Mouse (Mus musculus) midbrain, embryonic 11.5 days (tissue): ENCODE measurements around the gene Smim4. TPM values are rescaled to one million over a fixed set of nuclear protein-coding genes. Genes with fewer than 3 reads are reported as not detected.

ENCODE experiments used
- ATAC-seq: fragments of 200-750 bp; cut with Nextera tagmentation; 2 replicates; pipeline ENCODE4 v1.8.0; 2017; ENCODE audit warnings: moderate TSS enrichment, moderate library complexity; ENCODE audit not compliant: low FRiP score
- DNase-seq: peaks from one replicate; pipeline ENCODE4 v3.0.0; 2015; ENCODE audit warnings: low spot score; ENCODE audit errors: missing footprints
- H3K27ac ChIP-seq: fragments of 300-500 bp; sonication (generic); 2 replicates; pipeline ENCODE4 v1.5.1; 2014; ENCODE audit warnings: low read depth, low read length
- H3K27me3 ChIP-seq: fragments of 300-500 bp; sonication (generic); 2 replicates; pipeline ENCODE4 v1.6.1; 2014; ENCODE audit warnings: mild to moderate bottlenecking, low read length, moderate library complexity, mixed read lengths; ENCODE audit not compliant: control insufficient read depth, insufficient read depth
- H3K36me3 ChIP-seq: fragments of 300-500 bp; sonication (generic); 2 replicates; pipeline ENCODE4 v1.6.1; 2014; ENCODE audit warnings: mild to moderate bottlenecking, low read length, moderate library complexity, mixed read lengths; ENCODE audit not compliant: control insufficient read depth, insufficient read depth
- H3K4me1 ChIP-seq: fragments of 300-500 bp; sonication (generic); 2 replicates; pipeline ENCODE4 v1.6.1; 2014; ENCODE audit warnings: low read length; ENCODE audit not compliant: control insufficient read depth, insufficient read depth
- H3K4me2 ChIP-seq: fragments of 300-500 bp; sonication (generic); 2 replicates; pipeline ENCODE4 v1.6.1; 2014; ENCODE audit warnings: mild to moderate bottlenecking, moderate library complexity
- H3K4me3 ChIP-seq: fragments of 300-500 bp; sonication (generic); 2 replicates; pipeline ENCODE4 v1.5.1; 2014; ENCODE audit warnings: low read depth, low read length
- H3K9ac ChIP-seq: fragments of 300-500 bp; sonication (generic); 2 replicates; pipeline ENCODE4 v1.6.1; 2014; ENCODE audit warnings: low read length
- H3K9me3 ChIP-seq: fragments of 300-500 bp; sonication (generic); 2 replicates; pipeline ENCODE4 v1.6.1; 2016; ENCODE audit warnings: low read length; ENCODE audit not compliant: control insufficient read depth
- WGBS: fragments of 180-500 bp; shearing (Covaris S2); extraction: QIAGEN DNeasy Blood & Tissue Kit; methylation state at CpG from one replicate; pipeline ENCODE4 v1.1.7; 2014; 5-methylcytosine and 5-hydroxymethylcytosine counted together
- polyA plus RNA-seq: library from polyadenylated mRNA; unstranded; fragments of >200 nt; fragmentation: Nextera tagmentation; extraction: Ambion mirVana; gene quantifications from 2 replicates; pipeline ENCODE4 v1.2.1, GENCODE M21; 2014

Gene Smim4
- polyA plus RNA-seq, 1 experiment from 2014 or later, result 56.2 TPM

DNA sequence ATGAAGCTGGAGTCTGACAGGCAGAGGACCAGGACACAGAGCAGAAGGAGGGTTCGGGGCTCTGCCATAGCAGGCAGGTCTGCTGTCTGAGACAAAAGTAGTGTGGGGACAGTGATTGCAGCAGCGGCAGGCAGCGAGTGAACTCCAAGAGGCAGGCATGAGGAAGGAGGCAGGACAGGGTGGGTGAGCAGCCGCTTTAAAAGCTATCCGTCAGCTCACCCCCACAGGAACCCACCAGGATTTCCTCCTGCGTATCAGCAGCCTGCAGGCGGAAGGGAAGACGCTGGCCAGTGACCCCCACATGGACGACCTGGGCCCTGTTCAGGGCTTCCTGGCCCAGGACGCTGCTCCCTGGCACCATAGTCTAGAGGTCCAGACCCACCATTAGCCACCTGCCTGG, 39.7 kb upstream of the Smim4 start, which contains the start of gene Stab1:
Gene Stab1, minus strand, starts transcription at position 217 of the 400 bp plus-strand sequence.
- Histone ChIP-seq H3K4me3 (no peak within 1 kb of the TSS), H3K4me2 (no peak within 1 kb of the TSS), H3K36me3 (peaks cover 32% of the 10 kb centered on the region), H3K9ac (no peak within 1 kb of the TSS), H3K4me1 (no peaks in the 10 kb centered on the region), H3K27ac (no peak within 1 kb of the TSS), H3K9me3 (no peaks in the 10 kb centered on the region), H3K27me3 (no peaks in the 10 kb centered on the region)
- ATAC-seq (no peak), DNase-seq (no peak)
- 72% methylated on average over 10 of the region's 10 CpGs for WGBS

GRCm38 (mm10) chr14:31166827-31167226, 38.1 kb upstream of the Smim4 start:
- ATAC-seq (no peak), DNase-seq (no peak)
- no peak overlapping the region for H3K27ac ChIP-seq
- no peak overlapping the region for H3K4me3 ChIP-seq
- 72% methylated on average over 9 of the region's 9 CpGs for WGBS
- no peaks in the 10 kb centered on the region for H3K9me3 ChIP-seq
- no peak overlapping the region for H3K4me2 ChIP-seq
- H3K27me3 ChIP-seq, result no peaks in the 10 kb centered on the region
- H3K4me1 ChIP-seq, result no peaks in the 10 kb centered on the region
- no peak overlapping the region for H3K9ac ChIP-seq
- peaks cover 16% of the 10 kb centered on the region for H3K36me3 ChIP-seq

- Histone ChIP-seq H3K27me3 (no peaks in the 10 kb centered on the region), H3K9me3 (no peaks in the 10 kb centered on the region), H3K4me2 (no peak overlapping the region), H3K4me3 (no peak overlapping the region), H3K4me1 (no peaks in the 10 kb centered on the region), H3K9ac (no peak overlapping the region), H3K36me3 (peaks cover 9% of the 10 kb centered on the region; the same call in 1 of the 2 replicates), H3K27ac (no peak overlapping the region)
- ATAC-seq (no peak), DNase-seq (no peak)
- whole genome bisulfite sequencing, result 73% methylated on average over 10 of the region's 10 CpGs
Observed at GRCm38 (mm10) chr14:31165991-31166630, 37.4 kb upstream of the Smim4 start.

- 56% methylated on average over 7 of the region's 7 CpGs for WGBS
- no peak overlapping the region for H3K4me3 ChIP-seq
- no peaks in the 10 kb centered on the region for H3K9me3 ChIP-seq
- H3K27ac ChIP-seq, result no peak overlapping the region
- no peak overlapping the region for H3K9ac ChIP-seq
- H3K4me1 ChIP-seq, result no peaks in the 10 kb centered on the region; the same call in 1 of the 2 replicates
- no peak overlapping the region for H3K4me2 ChIP-seq
- ATAC-seq (no peak), DNase-seq (no peak)
- peaks cover 2% of the 10 kb centered on the region; the same call in 1 of the 2 replicates for H3K36me3 ChIP-seq
- H3K27me3 ChIP-seq, result no peaks in the 10 kb centered on the region
Observed at GRCm38 (mm10) chr14:31165458-31165857, 36.7 kb upstream of the Smim4 start.

DNA sequence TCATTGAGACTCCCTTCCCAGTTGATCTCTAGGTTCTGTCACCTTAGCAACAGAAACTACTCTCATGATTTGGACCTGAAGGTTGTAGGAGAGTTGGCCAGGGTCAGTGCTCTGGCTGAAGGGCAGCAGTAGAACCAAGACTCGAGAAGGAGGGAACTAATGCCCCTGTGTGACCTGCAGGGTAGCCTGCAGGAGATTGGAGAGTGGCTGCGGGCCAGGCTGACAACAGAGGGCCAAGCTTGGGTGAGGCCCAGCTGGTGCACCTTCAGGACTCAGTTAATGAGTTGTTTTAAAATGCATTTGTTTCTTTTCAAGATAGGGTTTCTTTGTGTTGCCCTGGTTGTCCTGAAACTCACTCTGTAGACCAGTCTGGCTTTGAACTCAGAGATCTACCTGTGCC, 36.3 kb upstream of the Smim4 start:
- no peaks in the 10 kb centered on the region for H3K9me3 ChIP-seq
- no peaks in the 10 kb centered on the region for H3K27me3 ChIP-seq
- no peaks in the 10 kb centered on the region; the same call in 1 of the 2 replicates for H3K4me1 ChIP-seq
- no peak for ATAC-seq
- no peak overlapping the region for H3K9ac ChIP-seq
- no peak overlapping the region for H3K27ac ChIP-seq
- H3K36me3 ChIP-seq, result no peaks in the 10 kb centered on the region
- H3K4me3 ChIP-seq, result no peak overlapping the region
- H3K4me2 ChIP-seq, result no peak overlapping the region
- no peak for DNase-seq
- WGBS, result 67% methylated on average over 2 of the region's 2 CpGs

- Histone ChIP-seq H3K9ac (no peak overlapping the region), H3K9me3 (no peaks in the 10 kb centered on the region), H3K4me1 (no peaks in the 10 kb centered on the region; the same call in 1 of the 2 replicates), H3K4me2 (no peak overlapping the region), H3K4me3 (no peak overlapping the region), H3K27me3 (no peaks in the 10 kb centered on the region), H3K27ac (no peak overlapping the region), H3K36me3 (no peaks in the 10 kb centered on the region)
- WGBS, result 87% methylated on average over 8 of the region's 8 CpGs
- DNase-seq, result no peak
- no peak for ATAC-seq
Observed at GRCm38 (mm10) chr14:31164067-31164466, 35.3 kb upstream of the Smim4 start.

- ATAC-seq (no peak), DNase-seq (no peak)
- no peak overlapping the region for H3K4me3 ChIP-seq
- no peaks in the 10 kb centered on the region for H3K27me3 ChIP-seq
- no peaks in the 10 kb centered on the region for H3K9me3 ChIP-seq
- H3K4me2 ChIP-seq, result no peak overlapping the region
- WGBS, result 64% methylated on average over 10 of the region's 10 CpGs
- no peak overlapping the region for H3K27ac ChIP-seq
- no peaks in the 10 kb centered on the region; the same call in 1 of the 2 replicates for H3K4me1 ChIP-seq
- H3K9ac ChIP-seq, result no peak overlapping the region
- H3K36me3 ChIP-seq, result no peaks in the 10 kb centered on the region
Observed at GRCm38 (mm10) chr14:31161638-31162037, 32.9 kb upstream of the Smim4 start.

GRCm38 (mm10) chr14:31161191-31161590, 32.4 kb upstream of the Smim4 start:
- ATAC-seq (no peak), DNase-seq (no peak)
- no peaks in the 10 kb centered on the region for H3K36me3 ChIP-seq
- no peaks in the 10 kb centered on the region for H3K9me3 ChIP-seq
- H3K4me2 ChIP-seq, result no peak overlapping the region
- no peak overlapping the region for H3K27ac ChIP-seq
- H3K4me3 ChIP-seq, result no peak overlapping the region
- H3K27me3 ChIP-seq, result no peaks in the 10 kb centered on the region
- 92% methylated on average over 7 of the region's 7 CpGs for WGBS
- no peak overlapping the region for H3K9ac ChIP-seq
- no peaks in the 10 kb centered on the region; the same call in 1 of the 2 replicates for H3K4me1 ChIP-seq

DNA sequence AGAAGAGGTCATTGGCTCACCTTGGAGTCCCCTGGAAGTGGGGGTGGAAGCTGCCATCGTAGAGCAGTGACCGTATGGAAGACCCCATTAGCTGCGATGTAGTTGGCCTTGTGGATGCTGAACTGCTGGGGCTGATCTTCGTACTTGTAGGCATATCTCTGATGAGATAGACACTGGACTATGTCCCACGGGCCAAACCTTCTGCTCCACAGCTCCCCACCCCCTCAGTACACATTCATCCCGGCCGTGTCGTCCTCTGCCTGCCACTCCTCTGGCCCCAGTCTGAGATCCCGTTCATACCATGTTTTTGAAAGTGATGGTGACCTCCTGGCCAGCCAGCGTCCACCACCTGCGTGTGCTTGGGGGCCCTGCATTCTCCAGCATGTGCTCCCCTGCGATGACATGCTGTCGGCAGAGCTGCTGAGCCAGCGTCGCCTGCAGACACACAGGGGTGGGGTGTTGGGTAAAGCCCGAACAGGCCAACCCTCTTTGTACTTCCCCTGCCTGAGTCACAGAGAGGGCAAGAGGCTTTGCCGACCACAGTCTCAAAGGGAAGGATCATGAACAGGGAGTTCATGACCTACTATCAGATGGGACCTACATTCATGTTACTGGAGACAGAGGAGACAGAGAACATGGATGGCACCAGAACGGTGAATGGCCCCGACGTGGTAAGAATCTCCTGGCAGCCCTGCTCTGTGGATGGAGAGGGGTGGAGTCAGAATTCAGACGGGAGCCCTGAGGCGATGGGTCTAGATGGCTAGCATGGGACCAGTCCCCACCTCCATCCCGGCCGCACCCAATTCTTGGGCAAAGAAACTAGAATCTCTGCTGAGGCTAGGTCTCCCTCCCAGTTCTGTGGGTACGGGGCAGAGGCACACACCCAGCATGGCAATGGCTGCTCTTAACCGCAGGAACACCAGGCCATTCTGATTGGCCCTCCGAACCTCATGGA, 31.7 kb upstream of the Smim4 start:
- no peak overlapping the region for H3K9ac ChIP-seq
- no peaks in the 10 kb centered on the region for H3K9me3 ChIP-seq
- 84% methylated on average over 27 of the region's 27 CpGs for WGBS
- no peaks in the 10 kb centered on the region for H3K36me3 ChIP-seq
- no peak for ATAC-seq
- no peaks in the 10 kb centered on the region for H3K27me3 ChIP-seq
- H3K4me3 ChIP-seq, result no peak overlapping the region
- H3K4me1 ChIP-seq, result no peaks in the 10 kb centered on the region; the same call in 1 of the 2 replicates
- no peak overlapping the region for H3K27ac ChIP-seq
- H3K4me2 ChIP-seq, result no peak overlapping the region
- no peak for DNase-seq
